22 mouse cellular contexts compared by ENCODE assay signal in the genomic region with DNA sequence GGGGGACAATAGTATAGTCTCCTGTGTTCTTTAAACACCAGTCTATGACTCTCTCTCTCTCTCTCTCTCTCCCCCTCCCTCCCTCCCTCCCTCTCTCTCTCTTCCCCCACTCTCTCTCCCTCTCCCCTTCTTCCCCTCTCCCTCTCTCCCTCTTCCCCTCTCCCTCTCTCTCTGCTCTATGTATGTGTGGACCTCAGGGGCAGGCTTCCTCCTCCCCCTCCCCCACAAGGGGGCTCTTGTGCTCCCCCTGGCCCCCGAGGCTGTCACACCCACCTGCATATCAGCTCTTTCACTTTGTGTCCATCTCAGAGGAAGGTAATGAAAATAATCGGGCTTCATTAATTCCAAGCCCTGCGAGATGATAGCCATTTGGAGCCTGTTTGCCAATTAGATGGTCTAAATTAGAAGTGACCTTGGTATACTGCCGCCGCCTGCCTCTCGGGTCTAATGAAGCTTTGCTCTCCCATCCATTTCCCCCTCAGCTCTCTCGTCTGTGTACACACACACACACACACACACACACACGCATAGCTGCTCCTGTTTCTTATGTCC.
A peak's percentile ranks its signal among the peaks of the same experiment; 100 is the strongest.
DNase-seq lines count a peak whose midpoint lies in the region; ATAC-seq and TF ChIP-seq lines count a peak whose summit lies in the region.
"Had no signal": no experiment of that assay in that cellular context is flagged by ENCODE, and none has a peak within 500 bp of the region (broad histone marks: within the 10 kb centered on the region; RNA-seq: fewer than 3 reads in every experiment).

No protein-coding gene starts in this region.

- no peak overlapping the region for H3K4me2 ChIP-seq in hindbrain, embryonic 11.5 days (replicated peaks; ENCODE audit: low read depth, low read length)
- no peak overlapping the region for H3K4me2 ChIP-seq in hindbrain, postnatal 0 days (ENCODE audit: low read depth, low read length)
- H3K4me2 ChIP-seq in hindbrain, embryonic 15.5 days: no peak overlapping the region
- H3K4me2 ChIP-seq in midbrain, embryonic 16.5 days (ENCODE audit: low read length): no peak overlapping the region
- no peak overlapping the region for H3K4me2 ChIP-seq in liver, embryonic 11.5 days
- H3K4me2 ChIP-seq: embryonic facial prominence, embryonic 12.5 days; heart, embryonic 15.5 days; kidney, embryonic 15.5 days; limb, embryonic 12.5 days; liver, embryonic 13.5 days; lung, embryonic 14.5 days had no signal

- 67% methylated on average over 8 of the region's 8 CpGs for WGBS in hindbrain, embryonic 11.5 days
- 70% methylated on average over 8 of the region's 8 CpGs for WGBS in hindbrain, postnatal 0 days
- WGBS in embryonic facial prominence, embryonic 10.5 days: 72% methylated on average over 8 of the region's 8 CpGs
- 49% methylated on average over 8 of the region's 8 CpGs for WGBS in hindbrain, embryonic 15.5 days
- WGBS in midbrain, embryonic 16.5 days: 39% methylated on average over 8 of the region's 8 CpGs
- WGBS in liver, embryonic 11.5 days: 69% methylated on average over 8 of the region's 8 CpGs

- peak; percentile 47; the same call in 1 of the 2 replicates for ATAC-seq in hindbrain, embryonic 11.5 days (ENCODE audit: low FRiP score)
- ATAC-seq in hindbrain, postnatal 0 days: no peak
- ATAC-seq in hindbrain, embryonic 15.5 days (ENCODE audit: low FRiP score, low read depth): peak; percentile 61; the same call in 1 of the 2 replicates
- ATAC-seq in midbrain, embryonic 16.5 days: no peak
- ATAC-seq in liver, embryonic 11.5 days (replicated peaks; ENCODE audit: low FRiP score): no peak
- ATAC-seq: intestine, postnatal 0 days had no signal

- peak overlapping the region; percentile 49; the same call in 1 of the 2 replicates for H3K27ac ChIP-seq in hindbrain, embryonic 11.5 days (ENCODE audit: low read depth, low read length)
- H3K27ac ChIP-seq in hindbrain, postnatal 0 days: no peak overlapping the region
- peak overlapping the region; percentile 19; the same call in 1 of the 2 replicates for H3K27ac ChIP-seq in embryonic facial prominence, embryonic 10.5 days (replicated peaks)
- H3K27ac ChIP-seq in hindbrain, embryonic 15.5 days (replicated peaks): peak overlapping the region; percentile 63
- H3K27ac ChIP-seq in midbrain, embryonic 16.5 days (ENCODE audit: low read length): peak overlapping the region; percentile 79
- no peak overlapping the region for H3K27ac ChIP-seq in liver, embryonic 11.5 days (ENCODE audit: low read depth, low read length)
- H3K27ac ChIP-seq: embryonic facial prominence, embryonic 12.5 days; heart, embryonic 15.5 days; kidney, embryonic 15.5 days; limb, embryonic 12.5 days; liver, embryonic 13.5 days had no signal

- no peak for DNase-seq in hindbrain, embryonic 11.5 days (ENCODE audit: low spot score)
- DNase-seq in hindbrain, postnatal 0 days (ENCODE audit: low spot score): no peak
- DNase-seq in embryonic facial prominence, embryonic 10.5 days (ENCODE audit: low spot score): no peak
- DNase-seq in liver, embryonic 11.5 days (ENCODE audit: low spot score): no peak
- DNase-seq in Muller cell, postnatal 12 days (ENCODE audit: inconsistent ontology term): no peak
- no peak for DNase-seq in heart, postnatal 10 days
- DNase-seq: cerebellum, adult 9-11 months; gastrocnemius, postnatal 14 days; liver, embryonic 13.5 days; lung, embryonic 14.5 days; lung, postnatal 36 days; right cerebral cortex, adult 18-20 months; thymus, postnatal 36 days had no signal

- H3K4me1 ChIP-seq in hindbrain, embryonic 11.5 days (replicated peaks; ENCODE audit: control insufficient read depth, insufficient read depth, low read length): 0 out of 2 replicates have a peak, but pooled peaks cover 2% of the 10 kb centered on the region
- H3K4me1 ChIP-seq in hindbrain, postnatal 0 days (ENCODE audit: insufficient read depth, low read length): peaks cover 3% of the 10 kb centered on the region; the same call in 1 of the 2 replicates
- peaks cover 27% of the 10 kb centered on the region for H3K4me1 ChIP-seq in embryonic facial prominence, embryonic 10.5 days
- H3K4me1 ChIP-seq in hindbrain, embryonic 15.5 days (replicated peaks): peaks cover 33% of the 10 kb centered on the region
- peaks cover 40% of the 10 kb centered on the region for H3K4me1 ChIP-seq in midbrain, embryonic 16.5 days (ENCODE audit: control insufficient read depth, insufficient read depth, low read length)
- peaks cover 4% of the 10 kb centered on the region for H3K4me1 ChIP-seq in liver, embryonic 11.5 days (replicated peaks; ENCODE audit: control insufficient read depth, insufficient read depth, low read length)
- H3K4me1 ChIP-seq: embryonic facial prominence, embryonic 12.5 days; heart, embryonic 15.5 days had no signal

- H3K9ac ChIP-seq in hindbrain, embryonic 11.5 days (ENCODE audit: low read depth, low read length): no peak overlapping the region
- H3K9ac ChIP-seq in hindbrain, postnatal 0 days (replicated peaks; ENCODE audit: low read length): no peak overlapping the region
- no peak overlapping the region for H3K9ac ChIP-seq in hindbrain, embryonic 15.5 days
- no peak overlapping the region for H3K9ac ChIP-seq in midbrain, embryonic 16.5 days (ENCODE audit: low read depth, low read length)
- H3K9ac ChIP-seq in liver, embryonic 11.5 days (ENCODE audit: low read depth, low read length): no peak overlapping the region
- H3K9ac ChIP-seq: embryonic facial prominence, embryonic 12.5 days; heart, embryonic 15.5 days; kidney, embryonic 15.5 days; limb, embryonic 12.5 days; liver, embryonic 13.5 days; lung, embryonic 14.5 days had no signal

- no peaks in the 10 kb centered on the region for H3K36me3 ChIP-seq in hindbrain, embryonic 11.5 days (ENCODE audit: control insufficient read depth, insufficient read depth, low read length)
- H3K36me3 ChIP-seq in hindbrain, postnatal 0 days (ENCODE audit: insufficient read depth, low read length): no peaks in the 10 kb centered on the region
- H3K36me3 ChIP-seq in embryonic facial prominence, embryonic 10.5 days (replicated peaks): peaks cover 90% of the 10 kb centered on the region
- H3K36me3 ChIP-seq in hindbrain, embryonic 15.5 days: 0 out of 2 replicates have a peak, but pooled peaks cover 2% of the 10 kb centered on the region
- peaks cover 10% of the 10 kb centered on the region for H3K36me3 ChIP-seq in midbrain, embryonic 16.5 days (ENCODE audit: control insufficient read depth, insufficient read depth, low read length)
- H3K36me3 ChIP-seq in liver, embryonic 11.5 days (ENCODE audit: control insufficient read depth, insufficient read depth, low read length): no peaks in the 10 kb centered on the region; the same call in 1 of the 2 replicates
- H3K36me3 ChIP-seq: heart, embryonic 15.5 days had no signal

- H3K27me3 ChIP-seq in hindbrain, embryonic 11.5 days (ENCODE audit: control insufficient read depth, insufficient read depth, low read length): no peaks in the 10 kb centered on the region
- no peaks in the 10 kb centered on the region for H3K27me3 ChIP-seq in hindbrain, postnatal 0 days (ENCODE audit: insufficient read depth, low read length)
- H3K27me3 ChIP-seq in embryonic facial prominence, embryonic 10.5 days (replicated peaks; ENCODE audit: low read depth, poor library complexity, severe bottlenecking): no peaks in the 10 kb centered on the region
- H3K27me3 ChIP-seq in hindbrain, embryonic 15.5 days: no peaks in the 10 kb centered on the region
- H3K27me3 ChIP-seq in midbrain, embryonic 16.5 days (ENCODE audit: control insufficient read depth, insufficient read depth, low read depth, low read length): no peaks in the 10 kb centered on the region
- H3K27me3 ChIP-seq in liver, embryonic 11.5 days (replicated peaks; ENCODE audit: control insufficient read depth, insufficient read depth, low read length): no peaks in the 10 kb centered on the region
- H3K27me3 ChIP-seq: CH12.LX; embryonic facial prominence, embryonic 12.5 days; heart, embryonic 15.5 days; kidney, embryonic 15.5 days; limb, embryonic 12.5 days had no signal

- TF ChIP-seq CTCF in hindbrain, postnatal 0 days (IDR thresholded peaks at IDR 0.05; ENCODE audit: low read depth): no peak

- intact Hi-C loops in heart, postnatal 10 days (cut with DNase I): no loop called here

- H3K4me3 ChIP-seq in hindbrain, embryonic 11.5 days (ENCODE audit: low read depth, low read length): no peak overlapping the region
- no peak overlapping the region for H3K4me3 ChIP-seq in hindbrain, postnatal 0 days (ENCODE audit: low read length)
- H3K4me3 ChIP-seq in embryonic facial prominence, embryonic 10.5 days: no peak overlapping the region
- H3K4me3 ChIP-seq in hindbrain, embryonic 15.5 days: no peak overlapping the region
- H3K4me3 ChIP-seq in midbrain, embryonic 16.5 days (ENCODE audit: low read depth, low read length): no peak overlapping the region
- no peak overlapping the region for H3K4me3 ChIP-seq in liver, embryonic 11.5 days (ENCODE audit: low read depth, low read length)
- H3K4me3 ChIP-seq: embryonic facial prominence, embryonic 12.5 days; erythroblast, embryonic 14.5 days; heart, embryonic 15.5 days; kidney, embryonic 15.5 days; limb, embryonic 12.5 days; liver, embryonic 13.5 days had no signal

- H3K9me3 ChIP-seq in hindbrain, embryonic 11.5 days (ENCODE audit: control insufficient read depth, low read length): no peaks in the 10 kb centered on the region
- no peaks in the 10 kb centered on the region for H3K9me3 ChIP-seq in hindbrain, postnatal 0 days (ENCODE audit: low read length)
- 0 out of 2 replicates have a peak, but pooled peaks cover 2% of the 10 kb centered on the region for H3K9me3 ChIP-seq in embryonic facial prominence, embryonic 10.5 days
- no peaks in the 10 kb centered on the region for H3K9me3 ChIP-seq in hindbrain, embryonic 15.5 days
- no peaks in the 10 kb centered on the region; the same call in 1 of the 2 replicates for H3K9me3 ChIP-seq in midbrain, embryonic 16.5 days (replicated peaks; ENCODE audit: control insufficient read depth, low read length, poor library complexity, severe bottlenecking)
- H3K9me3 ChIP-seq in liver, embryonic 11.5 days (ENCODE audit: control insufficient read depth, low read length): no peaks in the 10 kb centered on the region
- H3K9me3 ChIP-seq: embryonic facial prominence, embryonic 12.5 days; heart, embryonic 15.5 days; limb, embryonic 12.5 days; liver, embryonic 13.5 days had no signal

Comparison
In these comparisons a context has a peak if more than half of its experiments do, and no peak if none do; other contexts are left out.
1. ATAC-seq: peak in hindbrain, embryonic 11.5 days (single experiment) and hindbrain, embryonic 15.5 days (single experiment); none in hindbrain, postnatal 0 days (single experiment), midbrain, embryonic 16.5 days (single experiment) and liver, embryonic 11.5 days (single experiment).
2. H3K27ac ChIP-seq: peak in hindbrain, embryonic 11.5 days (single experiment), embryonic facial prominence, embryonic 10.5 days (single experiment), hindbrain, embryonic 15.5 days (single experiment) and midbrain, embryonic 16.5 days (single experiment); none in hindbrain, postnatal 0 days (single experiment) and liver, embryonic 11.5 days (single experiment).